Mouse (Mus musculus) erythroblast, embryonic 14.5 days (primary cell): ENCODE results near the gene Rnf111. TPM values are rescaled to one million over a fixed set of nuclear protein-coding genes. Genes with fewer than 3 reads are reported as not detected.
"Not testable (repeated sequence)": the region's sequence is repeated elsewhere in the genome, so short reads cannot be mapped to it uniquely, and the experiment has no call there.

Experiments used
- H3K27me3 ChIP-seq: 2 replicates; pipeline ENCODE4 v1.6.1; 2012; ENCODE audit warnings: inconsistent platforms; ENCODE audit not compliant: control insufficient read depth
- H3K36me3 ChIP-seq: 2 replicates; pipeline ENCODE4 v1.6.1; 2012; ENCODE audit warnings: mild to moderate bottlenecking, inconsistent platforms; ENCODE audit not compliant: control insufficient read depth
- H3K4me1 ChIP-seq: 2 replicates; pipeline ENCODE4 v1.6.1; 2012; ENCODE audit warnings: inconsistent platforms; ENCODE audit not compliant: control insufficient read depth
- H3K4me3 ChIP-seq: replicated peaks from 2 replicates; pipeline ENCODE3; 2012; ENCODE audit warnings: moderate library complexity, mild to moderate bottlenecking, inconsistent platforms
- H3K9me3 ChIP-seq: 2 replicates; pipeline ENCODE4 v1.6.1; 2012; ENCODE audit warnings: low read length, inconsistent platforms, mixed read lengths; ENCODE audit not compliant: control insufficient read depth
- GATA1 ChIP-seq: IDR thresholded peaks from 2 replicates; pipeline ENCODE4 v1.6.1; 2012; ENCODE audit warnings: low read length, inconsistent platforms, mixed read lengths
- TAL1 ChIP-seq: IDR thresholded peaks from 3 replicates; pipeline ENCODE4 v1.6.1; 2012; ENCODE audit warnings: low read length, inconsistent platforms, mixed read lengths
- polyA plus RNA-seq: library from polyadenylated mRNA; stranded (reverse); fragments of >175 nt; gene quantifications from 2 replicates; pipeline ENCODE4 v1.2.3, GENCODE M21; 2012

Rnf111 gene
- polyA plus RNA-seq, 1 experiment: 0.18 TPM

DNA sequence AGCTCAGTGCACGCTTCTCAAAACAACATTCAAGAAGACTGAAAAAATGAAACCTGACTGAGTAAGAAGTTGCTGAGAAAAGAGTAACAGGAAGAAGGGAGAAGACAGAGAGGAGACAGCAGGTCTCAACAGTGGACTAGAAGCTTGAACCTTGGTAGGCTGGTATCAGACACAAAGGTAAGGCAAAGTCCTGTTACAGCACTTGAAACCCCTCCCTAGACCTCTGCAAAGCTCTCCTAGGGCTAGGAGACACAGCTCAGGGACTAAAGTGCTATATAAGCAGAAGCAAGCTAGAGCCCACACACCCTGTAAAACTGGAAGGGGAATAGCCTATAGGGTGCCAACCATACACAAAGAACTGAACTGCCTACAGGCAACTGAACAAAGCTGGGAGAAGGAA is 30.1 kb downstream of the Rnf111 start:
- Histone ChIP-seq H3K4me1 (no peaks in the 10 kb centered on the region), H3K27me3 (no peaks in the 10 kb centered on the region), H3K36me3 (peaks cover 65% of the 10 kb centered on the region), H3K9me3 (no peaks in the 10 kb centered on the region), H3K4me3 (no peak overlapping the region)
- no peak for TF ChIP-seq TAL1
- no peak for TF ChIP-seq GATA1

DNA sequence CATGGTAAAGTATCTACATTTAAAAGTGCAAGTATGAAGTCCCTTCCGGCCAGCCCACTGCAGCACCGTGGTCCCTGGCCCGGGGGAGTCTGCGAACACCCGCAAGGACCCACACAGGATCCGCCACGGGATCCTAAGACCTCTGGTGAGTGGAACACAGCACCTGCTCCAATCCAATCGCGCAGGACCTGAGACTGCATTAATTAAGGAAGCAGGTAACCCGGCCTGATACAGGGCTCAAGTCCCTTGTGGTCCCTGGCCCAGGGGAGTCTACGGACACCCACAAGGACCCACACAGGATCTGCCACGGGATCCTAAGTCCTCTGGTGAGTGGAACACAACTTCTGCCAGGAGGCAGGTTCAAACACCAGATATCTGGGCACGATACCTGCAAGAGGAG is 40.4 kb downstream of the Rnf111 start:
- not testable (repeated sequence) for H3K4me3 ChIP-seq, H3K27me3 ChIP-seq

DNA sequence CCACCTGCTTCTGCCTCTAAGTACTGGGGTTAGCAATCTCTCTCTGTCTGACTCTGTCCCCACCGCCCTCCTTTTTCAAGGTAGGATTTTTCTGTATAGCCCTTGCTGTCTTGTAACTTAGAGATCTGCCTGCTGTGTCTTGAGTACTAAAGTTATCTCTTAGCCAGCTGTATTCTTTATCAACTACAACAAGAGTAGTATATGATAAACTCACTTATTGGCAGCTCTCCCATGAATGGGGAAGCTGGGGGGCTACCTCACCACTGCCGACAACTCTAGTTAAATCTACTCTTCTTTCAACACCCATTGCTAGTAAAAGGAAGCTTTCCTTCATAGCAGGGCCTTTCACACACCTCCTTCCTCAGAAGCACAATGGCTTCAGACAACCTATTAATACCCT is 51.2 kb downstream of the Rnf111 start:
- TF ChIP-seq TAL1 (no peak), GATA1 (no peak)
- no peak overlapping the region for H3K4me3 ChIP-seq
- no peaks in the 10 kb centered on the region for H3K9me3 ChIP-seq
- no peaks in the 10 kb centered on the region for H3K27me3 ChIP-seq
- H3K4me1 ChIP-seq: peaks cover 2% of the 10 kb centered on the region; the same call in 1 of the 2 replicates
- H3K36me3 ChIP-seq: peaks cover 90% of the 10 kb centered on the region

More for the DNA sequence above, 40.4 kb downstream of the Rnf111 start:
- peaks cover 37% of the 10 kb centered on the region for H3K36me3 ChIP-seq
- not testable (repeated sequence) for H3K9me3 ChIP-seq, H3K4me1 ChIP-seq

DNA sequence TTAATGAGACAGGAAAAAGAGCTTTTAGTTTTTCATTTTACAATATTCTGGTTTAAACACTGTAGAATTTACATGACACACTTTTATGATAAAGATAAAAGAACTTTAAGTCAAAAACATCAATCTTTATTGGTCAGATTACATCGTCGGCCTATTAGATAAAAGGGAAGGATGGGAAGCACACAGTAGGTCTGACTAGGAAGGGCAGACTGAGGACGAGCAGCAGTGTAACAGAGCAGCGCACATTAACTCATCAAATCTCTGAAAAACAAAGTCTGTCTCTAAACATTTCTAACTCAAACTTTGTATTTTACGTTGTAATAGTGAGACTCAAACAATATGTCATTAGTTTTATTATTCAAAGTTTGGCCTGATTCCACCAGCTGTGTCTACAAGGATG is 54.5 kb downstream of the Rnf111 start:
- TF ChIP-seq TAL1: no peak
- Histone ChIP-seq H3K36me3 (peaks cover 78% of the 10 kb centered on the region), H3K9me3 (no peaks in the 10 kb centered on the region), H3K4me1 (peaks cover 2% of the 10 kb centered on the region; the same call in 1 of the 2 replicates), H3K27me3 (no peaks in the 10 kb centered on the region), H3K4me3 (no peak overlapping the region)

DNA sequence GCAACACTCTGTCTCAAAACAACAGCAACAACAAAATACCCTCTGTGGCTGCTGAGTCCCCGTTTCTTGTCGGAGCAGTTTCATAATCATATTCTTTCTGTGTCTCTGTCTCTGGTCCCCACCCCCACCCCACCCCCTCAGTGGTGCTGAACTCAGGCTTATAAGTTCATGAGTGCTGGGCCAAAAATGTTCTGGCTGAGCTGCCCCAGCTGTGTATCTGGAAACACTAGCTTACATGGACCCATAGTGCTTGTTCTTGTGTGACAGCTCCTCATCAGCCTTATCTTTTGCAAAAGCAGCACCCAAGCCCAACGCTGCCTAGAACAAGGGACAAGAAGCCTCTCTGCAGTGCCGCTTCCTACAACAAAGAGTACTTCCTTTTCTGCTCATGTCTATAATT is 63.6 kb downstream of the Rnf111 start:
- Histone ChIP-seq H3K4me1 (peaks cover 5% of the 10 kb centered on the region), H3K27me3 (no peaks in the 10 kb centered on the region), H3K9me3 (no peaks in the 10 kb centered on the region), H3K36me3 (peaks cover 82% of the 10 kb centered on the region), H3K4me3 (no peak overlapping the region)
- TF ChIP-seq TAL1 (no peak), GATA1 (no peak)

DNA sequence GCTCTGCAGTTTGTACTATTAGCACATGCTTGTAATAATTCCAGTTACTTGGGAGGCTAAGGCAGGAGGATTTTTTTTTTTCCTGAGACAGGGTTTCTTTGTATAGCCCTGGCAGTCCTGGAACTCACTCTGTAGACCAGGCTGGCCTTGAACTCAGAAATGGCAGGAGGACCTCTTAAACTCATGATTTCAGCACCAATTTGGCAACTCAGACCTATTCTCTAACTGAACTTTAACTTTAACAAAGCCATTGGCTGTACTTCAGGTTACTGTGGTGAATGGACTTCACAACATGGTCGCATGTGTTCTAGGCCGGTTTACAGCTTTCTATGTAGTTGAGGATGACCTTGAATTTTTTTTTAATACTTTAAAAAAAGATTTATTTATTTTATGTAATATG is 80.9 kb downstream of the Rnf111 start:
- H3K27me3 ChIP-seq: no peaks in the 10 kb centered on the region
- H3K4me3 ChIP-seq: no peak overlapping the region
- H3K36me3 ChIP-seq: peaks cover 69% of the 10 kb centered on the region
- peaks cover 30% of the 10 kb centered on the region for H3K4me1 ChIP-seq
- no peaks in the 10 kb centered on the region for H3K9me3 ChIP-seq
- TF ChIP-seq TAL1 (no peak), GATA1 (no peak)

DNA sequence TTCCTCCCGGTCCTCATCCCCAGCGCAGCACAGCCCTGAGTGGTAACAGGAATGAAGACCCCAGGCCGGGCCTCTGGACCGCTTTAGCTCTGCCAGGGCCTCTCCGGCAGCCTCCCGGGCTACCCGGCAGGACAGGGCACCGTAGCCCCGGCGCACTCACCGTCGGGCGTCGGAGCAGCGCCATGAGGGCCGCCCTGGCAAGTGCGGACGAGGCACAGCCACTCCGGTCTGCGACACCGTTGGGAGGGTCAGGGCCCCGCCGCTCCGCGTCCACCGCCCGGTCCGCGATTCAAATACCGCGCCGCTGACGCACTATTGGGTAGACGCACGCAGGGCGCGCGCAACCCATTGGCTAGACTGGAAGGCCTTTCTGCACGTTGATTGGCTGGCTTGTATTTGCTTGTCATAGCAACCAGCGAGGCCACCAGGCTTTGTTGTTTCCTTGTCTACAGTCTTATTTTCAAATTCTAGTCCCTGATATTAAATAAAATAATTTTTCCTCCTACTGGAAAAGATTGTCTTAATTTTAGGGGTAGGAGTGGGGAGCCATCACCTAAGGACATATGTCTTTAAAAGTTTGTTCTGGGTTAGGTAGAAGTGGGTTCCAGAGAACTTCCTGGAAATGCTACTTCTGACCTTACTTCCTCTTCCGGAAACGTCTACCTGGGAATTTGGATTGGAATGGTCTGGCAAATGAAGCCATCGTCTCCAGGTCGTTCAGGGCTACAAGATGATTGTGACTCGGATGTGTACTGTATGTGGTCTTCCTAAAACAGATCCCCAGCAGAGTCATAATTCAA is 82.1 kb downstream of the Rnf111 start, which contains the start of gene Ccnb2:
TSS of gene Ccnb2 (minus strand) at position 291 of the 800 bp plus-strand sequence.
- Histone ChIP-seq H3K4me3 (peak within 1 kb of the TSS; percentile 89), H3K36me3 (peaks cover 69% of the 10 kb centered on the region), H3K4me1 (peaks cover 30% of the 10 kb centered on the region), H3K27me3 (no peaks in the 10 kb centered on the region), H3K9me3 (no peaks in the 10 kb centered on the region)
- TF ChIP-seq TAL1 (no peak), GATA1 (no peak)

DNA sequence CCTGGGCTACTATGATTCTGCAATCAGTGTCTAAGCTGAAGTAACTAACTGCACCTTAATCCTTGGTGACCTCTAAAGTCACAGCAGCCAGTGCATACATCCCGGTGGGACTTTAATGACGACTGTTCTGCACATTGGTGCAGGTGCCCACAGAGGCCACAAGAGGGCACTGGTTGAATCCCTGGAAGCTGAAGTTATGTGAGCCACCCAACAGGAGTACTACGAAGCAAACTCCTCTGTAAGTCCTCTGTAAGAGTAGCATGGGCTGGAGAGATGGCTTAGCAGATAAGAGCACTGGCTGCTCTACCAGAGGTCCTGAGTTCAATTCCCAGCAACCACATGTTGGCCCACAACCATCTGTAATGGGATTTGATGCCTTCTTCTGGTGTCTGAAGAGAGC is 87.1 kb downstream of the Rnf111 start:
- peaks cover 87% of the 10 kb centered on the region for H3K36me3 ChIP-seq
- H3K4me3 ChIP-seq: no peak overlapping the region
- no peak for TF ChIP-seq TAL1
- TF ChIP-seq GATA1: peak; percentile 65
- H3K27me3 ChIP-seq: no peaks in the 10 kb centered on the region
- peaks cover 24% of the 10 kb centered on the region for H3K4me1 ChIP-seq
- H3K9me3 ChIP-seq: no peaks in the 10 kb centered on the region

DNA sequence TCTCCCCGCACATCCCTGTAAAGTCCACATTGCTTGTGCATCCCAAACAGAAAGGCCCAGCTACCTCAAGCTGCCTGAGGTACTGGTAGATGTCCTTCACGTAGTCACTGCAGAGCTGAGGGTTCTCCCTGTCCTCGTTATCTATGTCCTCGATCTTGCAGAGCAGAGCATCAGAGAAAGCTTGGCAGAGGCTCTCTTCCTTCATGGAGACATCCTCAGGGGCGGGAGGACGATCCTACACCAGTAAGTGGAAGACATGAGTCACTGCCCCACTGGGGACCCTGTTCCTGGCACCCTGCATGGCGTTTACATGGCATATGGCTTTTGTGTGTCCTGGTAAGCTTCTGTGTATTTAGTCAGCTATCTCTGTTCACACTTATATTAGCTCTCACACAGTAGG is 90.5 kb downstream of the Rnf111 start:
- Histone ChIP-seq H3K4me3 (no peak overlapping the region), H3K36me3 (peaks cover 98% of the 10 kb centered on the region), H3K9me3 (no peaks in the 10 kb centered on the region), H3K4me1 (peaks cover 5% of the 10 kb centered on the region), H3K27me3 (no peaks in the 10 kb centered on the region)
- TF ChIP-seq GATA1 (peak; percentile 87), TAL1 (no peak)

DNA sequence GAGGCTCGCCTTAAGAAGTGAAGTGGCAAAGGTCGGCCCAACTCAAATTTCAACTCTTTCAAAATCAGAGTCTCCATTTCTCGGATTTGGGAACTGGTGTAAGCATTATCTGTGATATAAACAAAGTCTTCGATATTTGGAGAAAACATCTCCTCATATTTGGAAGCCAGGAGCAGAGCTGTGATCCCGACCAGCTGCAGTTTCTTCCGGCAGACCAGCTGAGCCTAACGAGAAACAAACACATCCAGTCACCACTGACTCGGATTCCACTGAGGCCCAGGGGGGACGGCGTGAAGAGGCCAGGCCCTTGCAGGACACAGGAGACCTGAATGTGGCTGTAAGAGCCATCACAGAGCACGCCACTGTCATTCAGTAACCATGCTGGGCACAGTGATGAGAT is 92.9 kb downstream of the Rnf111 start:
- TF ChIP-seq GATA1 (no peak), TAL1 (no peak)
- no peaks in the 10 kb centered on the region for H3K27me3 ChIP-seq
- H3K4me3 ChIP-seq: no peak overlapping the region
- no peaks in the 10 kb centered on the region for H3K9me3 ChIP-seq
- no peaks in the 10 kb centered on the region for H3K4me1 ChIP-seq
- peaks cover 99% of the 10 kb centered on the region for H3K36me3 ChIP-seq
